Mouse (Mus musculus): ENCODE data around the gene Tcf7l1.

Tcf7l1 gene

GRCm38 (mm10) chr6:72663000-72663399 lies 126.1 kb downstream of the Tcf7l1 start:
- DNase-seq (ENCODE audit: low read depth, low spot score): no peak

GRCm38 (mm10) chr6:72660391-72660720 lies 128.7 kb downstream of the Tcf7l1 start:
- no peak for DNase-seq (ENCODE audit: low read depth, low spot score)

GRCm38 (mm10) chr6:72659717-72660390 lies 129.2 kb downstream of the Tcf7l1 start:
- DNase-seq (ENCODE audit: low read depth, low spot score): no peak

- DNase-seq (ENCODE audit: low read depth, low spot score): peak; percentile 60
Measured at GRCm38 (mm10) chr6:72658006-72658405, 131.0 kb downstream of the Tcf7l1 start.

- DNase-seq (ENCODE audit: low read depth, low spot score): no peak
Measured at GRCm38 (mm10) chr6:72656053-72656442, 133.0 kb downstream of the Tcf7l1 start.

- DNase-seq (ENCODE audit: low read depth, low spot score): peak; percentile 94
Measured at GRCm38 (mm10) chr6:72655309-72656052, 133.6 kb downstream of the Tcf7l1 start.

GRCm38 (mm10) chr6:72654355-72654754 lies 134.7 kb downstream of the Tcf7l1 start:
- no peak for DNase-seq (ENCODE audit: low read depth, low spot score)

GRCm38 (mm10) chr6:72653419-72653818 lies 135.6 kb downstream of the Tcf7l1 start:
- no peak for DNase-seq (ENCODE audit: low read depth, low spot score)

- DNase-seq (ENCODE audit: low read depth, low spot score): no peak
Measured at GRCm38 (mm10) chr6:72650338-72650851, 138.7 kb downstream of the Tcf7l1 start.

- DNase-seq (ENCODE audit: low read depth, low spot score): peak; percentile 54
Measured at GRCm38 (mm10) chr6:72648002-72648595, 141.0 kb downstream of the Tcf7l1 start.

- peak; percentile 80 for DNase-seq (ENCODE audit: low read depth, low spot score)
Measured at GRCm38 (mm10) chr6:72647383-72647820, 141.7 kb downstream of the Tcf7l1 start.

- DNase-seq (ENCODE audit: low read depth, low spot score): no peak
Measured at GRCm38 (mm10) chr6:72645364-72645763, 143.7 kb downstream of the Tcf7l1 start.

GRCm38 (mm10) chr6:72644576-72644975 lies 144.5 kb downstream of the Tcf7l1 start:
- no peak for DNase-seq (ENCODE audit: low read depth, low spot score)

- DNase-seq (ENCODE audit: low read depth, low spot score): no peak
Measured at GRCm38 (mm10) chr6:72641218-72641954, 147.7 kb downstream of the Tcf7l1 start.

- no peak for DNase-seq (ENCODE audit: low read depth, low spot score)
Measured at GRCm38 (mm10) chr6:72636940-72637339, 152.1 kb downstream of the Tcf7l1 start.

GRCm38 (mm10) chr6:72635760-72636431 lies 153.2 kb downstream of the Tcf7l1 start:
- peak; percentile 81 for DNase-seq (ENCODE audit: low read depth, low spot score)

GRCm38 (mm10) chr6:72634311-72634710 lies 154.7 kb downstream of the Tcf7l1 start:
- no peak for DNase-seq (ENCODE audit: low read depth, low spot score)

- no peak for DNase-seq (ENCODE audit: low read depth, low spot score)
Measured at GRCm38 (mm10) chr6:72631700-72632099, 157.4 kb downstream of the Tcf7l1 start.

- no peak for DNase-seq (ENCODE audit: low read depth, low spot score)
Measured at GRCm38 (mm10) chr6:72630961-72631360, 158.1 kb downstream of the Tcf7l1 start.

GRCm38 (mm10) chr6:72630370-72630769 lies 158.7 kb downstream of the Tcf7l1 start:
- no peak for DNase-seq (ENCODE audit: low read depth, low spot score)

GRCm38 (mm10) chr6:72627276-72627675 lies 161.8 kb downstream of the Tcf7l1 start:
- DNase-seq (ENCODE audit: low read depth, low spot score): no peak

All from mesoderm, embryonic 11.5 days (tissue).